Mouse (Mus musculus) neural tube, embryonic 15.5 days (tissue): ENCODE data around the gene Abhd14a. TPM values are rescaled to one million over a fixed set of nuclear protein-coding genes. Genes with fewer than 3 reads are reported as not detected.
A peak's percentile ranks its signal among the peaks of the same experiment; 100 is the strongest.

Experiments used
- ATAC-seq: fragments of 200-750 bp; cut with Nextera tagmentation; 2 replicates; pipeline ENCODE4 v1.8.0; 2017; ENCODE audit warnings: mild to moderate bottlenecking, moderate TSS enrichment, moderate library complexity; ENCODE audit not compliant: low FRiP score
- H3K27ac ChIP-seq: fragments of 300-500 bp; sonication (generic); replicated peaks from 2 replicates; pipeline ENCODE4 v1.5.1; 2015; ENCODE audit warnings: mild to moderate bottlenecking, inconsistent platforms
- H3K27me3 ChIP-seq: fragments of 300-500 bp; sonication (generic); replicated peaks from 2 replicates; pipeline ENCODE4 v1.6.1; 2015; ENCODE audit warnings: inconsistent platforms
- H3K36me3 ChIP-seq: fragments of 300-500 bp; sonication (generic); 2 replicates; pipeline ENCODE4 v1.6.1; 2015; ENCODE audit warnings: inconsistent platforms
- H3K4me1 ChIP-seq: fragments of 300-500 bp; sonication (generic); 2 replicates; pipeline ENCODE4 v1.6.1; 2015; ENCODE audit warnings: inconsistent platforms
- H3K4me2 ChIP-seq: fragments of 300-500 bp; sonication (generic); 2 replicates; pipeline ENCODE4 v1.6.1; 2015; ENCODE audit warnings: inconsistent platforms, mild to moderate bottlenecking, moderate library complexity
- H3K4me3 ChIP-seq: fragments of 300-500 bp; sonication (generic); replicated peaks from 2 replicates; pipeline ENCODE4 v1.5.1; 2015; ENCODE audit warnings: mild to moderate bottlenecking, inconsistent platforms
- H3K9ac ChIP-seq: fragments of 300-500 bp; sonication (generic); replicated peaks from 2 replicates; pipeline ENCODE4 v1.6.1; 2015; ENCODE audit warnings: mild to moderate bottlenecking, inconsistent platforms
- H3K9me3 ChIP-seq: fragments of 300-500 bp; sonication (generic); replicated peaks from 2 replicates; pipeline ENCODE4 v1.6.1; 2016; ENCODE audit warnings: inconsistent platforms
- WGBS: fragments of 180-500 bp; shearing (Covaris S2); methylation state at CpG from one replicate; pipeline ENCODE4 v1.1.7; 2015; ENCODE audit warnings: mixed read lengths; 5-methylcytosine and 5-hydroxymethylcytosine counted together
- polyA plus RNA-seq: library from polyadenylated mRNA; unstranded; fragments of >200 nt; fragmentation: Nextera tagmentation; extraction: Ambion mirVana; gene quantifications from 2 replicates; pipeline ENCODE4 v1.2.1, GENCODE M21; 2015

Abhd14a gene
- polyA plus RNA-seq, 1 experiment from 2014 or later: 77.0 TPM

DNA sequence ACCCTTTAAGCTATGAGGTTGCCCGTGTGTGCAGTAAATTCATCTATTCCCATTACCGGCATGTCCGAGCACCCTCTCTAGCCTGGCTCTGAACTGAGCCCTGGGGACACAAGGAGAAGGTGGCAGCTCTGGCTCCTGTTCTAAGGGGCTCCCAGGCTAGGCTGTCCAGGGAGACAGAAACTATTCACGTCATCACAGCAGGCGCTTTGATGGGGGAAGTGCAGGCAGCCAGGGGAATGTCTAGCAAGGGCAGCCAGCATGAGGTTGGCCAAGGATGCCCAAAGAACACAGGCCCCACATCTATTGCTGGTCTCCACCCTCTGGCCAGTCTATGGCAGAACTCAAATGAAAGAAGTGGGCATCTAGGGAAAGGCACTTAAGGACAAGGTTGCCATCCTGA is 10.4 kb upstream of the Abhd14a start:
- no peak overlapping the region for H3K27ac ChIP-seq
- H3K4me3 ChIP-seq: no peak overlapping the region
- H3K9ac ChIP-seq: no peak overlapping the region
- peaks cover 56% of the 10 kb centered on the region for H3K4me1 ChIP-seq
- H3K36me3 ChIP-seq: peaks cover 24% of the 10 kb centered on the region
- no peaks in the 10 kb centered on the region for H3K27me3 ChIP-seq
- peak overlapping the region; percentile 87 for H3K4me2 ChIP-seq
- H3K9me3 ChIP-seq: no peaks in the 10 kb centered on the region
- WGBS: 47% methylated on average over 5 of the region's 5 CpGs
- no peak for ATAC-seq

DNA sequence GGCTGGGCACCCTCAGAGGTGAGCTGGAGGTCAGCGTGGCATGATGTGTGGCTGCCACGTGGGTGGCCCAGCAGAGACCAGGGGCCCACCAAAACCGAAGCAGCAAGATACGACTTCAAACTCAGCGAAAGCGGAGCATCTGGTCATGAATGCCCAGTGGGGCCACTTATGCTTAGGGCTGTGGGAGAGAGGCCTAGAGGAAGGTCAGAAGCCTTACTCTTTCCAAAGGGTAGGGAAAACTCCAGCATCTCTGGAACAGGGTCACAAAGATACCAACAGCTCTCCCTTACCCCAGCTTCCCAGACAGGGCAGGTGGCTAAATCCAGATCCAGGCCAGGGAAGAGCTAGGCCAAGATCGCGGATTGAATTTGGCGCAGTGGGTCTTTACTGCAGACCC is 9.7 kb upstream of the Abhd14a start:
- H3K4me3 ChIP-seq: peak overlapping the region; percentile 64
- 31% methylated on average over 9 of the region's 9 CpGs for WGBS
- peak overlapping the region; percentile 73; the same call in 1 of the 2 replicates for H3K9ac ChIP-seq
- no peaks in the 10 kb centered on the region for H3K27me3 ChIP-seq
- peak overlapping the region; percentile 87 for H3K4me2 ChIP-seq
- H3K36me3 ChIP-seq: peaks cover 19% of the 10 kb centered on the region
- no peaks in the 10 kb centered on the region for H3K9me3 ChIP-seq
- peaks cover 63% of the 10 kb centered on the region for H3K4me1 ChIP-seq
- H3K27ac ChIP-seq: peak overlapping the region; percentile 90; the same call in 1 of the 2 replicates
- no peak for ATAC-seq

DNA sequence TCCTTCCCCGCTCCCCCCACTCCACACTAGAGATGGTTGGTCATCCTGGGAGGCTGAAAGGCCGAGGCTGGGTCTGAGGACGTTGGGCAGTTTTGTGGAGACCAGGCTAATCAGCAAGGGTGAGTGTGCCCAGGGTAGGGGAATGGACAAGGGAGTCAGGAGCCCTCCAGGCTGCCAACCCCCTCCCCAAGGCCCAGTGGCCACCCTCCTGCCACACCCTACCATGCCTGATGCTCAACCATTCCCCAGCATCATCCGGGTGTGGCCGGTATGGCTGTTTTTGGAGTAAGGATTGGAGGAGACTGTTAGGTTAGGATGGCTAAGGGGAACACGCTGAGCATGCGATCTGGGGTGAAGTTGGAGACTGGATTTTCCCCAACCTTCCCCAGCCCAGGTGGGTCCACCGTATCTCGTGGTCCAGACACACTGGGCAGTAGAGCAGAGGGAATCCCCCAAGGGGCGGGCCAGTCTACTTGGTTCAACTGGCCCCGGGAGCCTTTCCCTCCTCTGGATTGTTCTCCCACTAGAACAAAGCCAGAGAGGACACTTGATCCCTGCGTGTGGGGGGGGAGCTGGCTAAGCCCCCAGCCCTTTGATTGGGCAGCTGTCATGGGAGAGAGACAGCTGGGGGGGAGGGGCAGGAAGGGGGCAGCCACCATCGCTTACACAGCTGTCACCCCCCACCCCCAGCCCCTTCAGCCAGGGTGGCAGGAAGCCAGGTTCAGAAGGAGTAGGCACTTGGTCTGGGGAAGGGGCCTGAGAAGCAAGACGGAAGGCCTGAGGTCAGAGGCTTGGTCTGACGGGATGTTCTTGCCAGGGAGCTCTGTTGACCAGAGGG is 9.1 kb upstream of the Abhd14a start:
- WGBS: 30% methylated on average over 15 of the region's 15 CpGs
- H3K4me2 ChIP-seq: peak overlapping the region; percentile 87
- ATAC-seq: no peak

DNA sequence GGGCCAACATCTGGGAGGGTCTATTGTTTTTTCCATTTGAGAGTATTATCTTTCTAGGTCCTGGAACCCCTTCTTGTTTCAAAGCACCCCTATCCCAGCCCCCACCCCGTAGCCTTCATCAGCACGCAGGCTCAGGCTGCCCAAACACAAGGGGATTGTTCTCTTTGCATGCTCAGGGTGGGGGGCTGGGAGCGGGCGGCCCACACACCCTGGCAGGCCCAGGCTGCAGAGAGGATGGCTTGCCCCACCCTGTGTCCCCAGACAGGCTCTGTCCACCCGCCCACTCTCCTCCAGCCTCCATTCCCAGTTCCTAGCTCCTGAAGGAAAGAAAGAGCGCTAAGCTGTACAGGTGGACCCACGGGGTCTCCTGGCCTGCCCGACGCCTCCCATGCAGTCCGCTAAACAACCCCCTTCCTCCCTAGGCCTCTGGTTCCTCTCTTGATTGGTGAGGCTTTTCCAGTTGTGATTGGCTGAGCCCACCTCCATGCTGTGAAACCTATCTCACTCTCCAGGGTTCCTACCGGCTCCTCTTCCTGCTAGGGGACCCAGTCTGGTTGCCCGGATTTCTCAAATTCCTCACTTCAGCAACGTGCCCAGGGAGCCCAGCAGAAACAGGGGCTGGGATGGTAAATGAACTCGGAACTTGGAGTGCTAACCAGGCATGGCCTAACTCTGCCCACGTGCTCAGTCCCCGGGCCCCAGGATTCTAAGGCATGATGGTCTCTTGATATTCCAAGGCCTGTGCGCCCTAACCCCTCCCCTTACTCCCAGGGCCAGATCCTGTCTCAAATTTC is 7.6 kb upstream of the Abhd14a start:
- Histone ChIP-seq H3K4me1 (peaks cover 77% of the 10 kb centered on the region), H3K9me3 (no peaks in the 10 kb centered on the region), H3K9ac (peak overlapping the region; percentile 73), H3K27ac (peak overlapping the region; percentile 90), H3K4me3 (peak overlapping the region; percentile 64), H3K36me3 (peaks cover under 1% of the 10 kb centered on the region; the same call in 1 of the 2 replicates), H3K4me2 (peak overlapping the region; percentile 87), H3K27me3 (no peaks in the 10 kb centered on the region)
- ATAC-seq: peak; percentile 63
- WGBS: 6% methylated on average over 17 of the region's 17 CpGs

More for the DNA sequence above, 9.1 kb upstream of the Abhd14a start:
- Histone ChIP-seq H3K4me3 (peak overlapping the region; percentile 64), H3K27ac (peak overlapping the region; percentile 90), H3K36me3 (peaks cover 12% of the 10 kb centered on the region), H3K4me1 (peaks cover 67% of the 10 kb centered on the region), H3K27me3 (no peaks in the 10 kb centered on the region), H3K9me3 (no peaks in the 10 kb centered on the region), H3K9ac (peak overlapping the region; percentile 73)

- H3K4me3 ChIP-seq: peak overlapping the region; percentile 64
- peak overlapping the region; percentile 73 for H3K9ac ChIP-seq
- H3K4me1 ChIP-seq: peaks cover 81% of the 10 kb centered on the region
- no peaks in the 10 kb centered on the region for H3K36me3 ChIP-seq
- peak; percentile 35 for ATAC-seq
- H3K4me2 ChIP-seq: peak overlapping the region; percentile 87
- no peaks in the 10 kb centered on the region for H3K27me3 ChIP-seq
- H3K27ac ChIP-seq: peak overlapping the region; percentile 90
- 1% methylated on average over 19 of the region's 20 CpGs for WGBS
- no peaks in the 10 kb centered on the region for H3K9me3 ChIP-seq
Observed at GRCm38 (mm10) chr9:106454071-106454761, 6.7 kb upstream of the Abhd14a start.

- peak within 1 kb of the TSS; percentile 64 for H3K4me3 ChIP-seq
- peak within 1 kb of the TSS; percentile 73 for H3K9ac ChIP-seq
- no peaks in the 10 kb centered on the region for H3K27me3 ChIP-seq
- peak; percentile 64 for ATAC-seq
- no peaks in the 10 kb centered on the region for H3K9me3 ChIP-seq
- peak within 1 kb of the TSS; percentile 87 for H3K4me2 ChIP-seq
- H3K4me1 ChIP-seq: peaks cover 81% of the 10 kb centered on the region
- H3K27ac ChIP-seq: peak within 1 kb of the TSS; percentile 90
- WGBS: 0% methylated on average over 44 of the region's 74 CpGs
- no peaks in the 10 kb centered on the region for H3K36me3 ChIP-seq
Observed at GRCm38 (mm10) chr9:106453271-106454070, 6.0 kb upstream of the Abhd14a start, which contains the start of gene Pcbp4. Gene Pcbp4, plus strand, starts transcription at chr9:106453291.

DNA sequence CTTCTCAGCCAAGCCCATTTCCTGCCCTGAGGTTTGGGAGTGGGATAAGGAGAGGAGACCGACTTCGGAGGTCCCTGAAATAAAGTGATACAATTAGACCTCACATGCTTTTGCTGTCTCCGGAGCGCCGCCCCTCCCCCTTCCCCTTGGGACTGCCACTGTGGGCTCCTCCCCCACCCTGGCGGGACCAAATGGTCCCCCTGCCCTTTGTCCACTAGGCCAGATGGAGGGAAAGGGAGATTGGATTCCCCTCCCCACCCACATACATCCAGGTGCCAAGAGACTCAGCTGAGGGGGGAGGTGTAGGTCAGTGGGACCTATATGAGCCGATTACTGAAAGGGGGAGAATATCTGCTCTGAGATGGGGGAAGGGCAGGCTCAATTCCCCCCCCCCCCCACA is 5.3 kb upstream of the Abhd14a start:
- peaks cover 81% of the 10 kb centered on the region for H3K4me1 ChIP-seq
- peak overlapping the region; percentile 87 for H3K4me2 ChIP-seq
- H3K27me3 ChIP-seq: no peaks in the 10 kb centered on the region
- ATAC-seq: 0 out of 2 replicates have a peak, but pooled peaks have one; percentile 2
- H3K9ac ChIP-seq: peak overlapping the region; percentile 73
- H3K27ac ChIP-seq: peak overlapping the region; percentile 90
- H3K36me3 ChIP-seq: no peaks in the 10 kb centered on the region
- WGBS: 0% methylated on average over 7 of the region's 7 CpGs
- no peaks in the 10 kb centered on the region for H3K9me3 ChIP-seq
- H3K4me3 ChIP-seq: peak overlapping the region; percentile 64

GRCm38 (mm10) chr9:106452351-106452750 is 4.9 kb upstream of the Abhd14a start:
- H3K4me1 ChIP-seq: peaks cover 81% of the 10 kb centered on the region
- no peaks in the 10 kb centered on the region for H3K36me3 ChIP-seq
- WGBS: 23% methylated on average over 6 of the region's 6 CpGs

GRCm38 (mm10) chr9:106451899-106452298 is 4.4 kb upstream of the Abhd14a start:
- Histone ChIP-seq H3K9me3 (no peaks in the 10 kb centered on the region), H3K4me3 (no peak overlapping the region), H3K4me2 (no peak overlapping the region), H3K27me3 (no peaks in the 10 kb centered on the region), H3K27ac (no peak overlapping the region; the same call in 1 of the 2 replicates), H3K36me3 (no peaks in the 10 kb centered on the region), H3K9ac (no peak overlapping the region), H3K4me1 (peaks cover 80% of the 10 kb centered on the region)
- WGBS: 63% methylated on average over 2 of the region's 2 CpGs
- ATAC-seq: no peak

More at GRCm38 (mm10) chr9:106452351-106452750, 4.9 kb upstream of the Abhd14a start:
- ATAC-seq: no peak
- peak overlapping the region; percentile 90 for H3K27ac ChIP-seq
- no peaks in the 10 kb centered on the region for H3K27me3 ChIP-seq
- H3K4me2 ChIP-seq: peak overlapping the region; percentile 87
- H3K4me3 ChIP-seq: peak overlapping the region; percentile 64; the same call in 1 of the 2 replicates
- H3K9me3 ChIP-seq: no peaks in the 10 kb centered on the region
- no peak overlapping the region for H3K9ac ChIP-seq

DNA sequence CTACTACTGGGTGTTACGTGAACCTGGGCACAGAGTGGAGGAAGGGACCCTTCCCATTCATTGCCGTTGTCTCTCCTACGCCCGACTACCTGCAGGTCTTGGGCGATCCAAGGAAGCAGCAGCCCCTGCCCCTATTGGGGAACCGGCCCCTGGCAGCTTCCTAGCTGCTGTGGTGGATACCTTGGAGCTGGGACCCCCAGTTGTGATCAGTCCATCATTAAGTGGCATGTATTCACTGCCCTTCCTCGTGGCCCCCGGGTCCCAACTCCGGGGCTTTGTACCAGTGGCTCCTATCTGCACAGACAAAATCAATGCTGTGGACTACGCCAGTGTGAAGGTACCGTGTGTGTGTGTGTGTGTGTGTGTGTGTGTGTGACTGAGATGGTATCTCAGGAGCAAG is 3.8 kb upstream of the Abhd14a start:
- H3K4me2 ChIP-seq: no peak overlapping the region
- peaks cover 80% of the 10 kb centered on the region for H3K4me1 ChIP-seq
- H3K27ac ChIP-seq: no peak overlapping the region
- no peak overlapping the region for H3K4me3 ChIP-seq
- ATAC-seq: no peak
- H3K9me3 ChIP-seq: no peaks in the 10 kb centered on the region
- no peaks in the 10 kb centered on the region for H3K27me3 ChIP-seq
- H3K9ac ChIP-seq: no peak overlapping the region
- 74% methylated on average over 11 of the region's 11 CpGs for WGBS
- no peaks in the 10 kb centered on the region for H3K36me3 ChIP-seq
